Mouse (Mus musculus): ENCODE results near the gene Akt1. TPM values are rescaled to one million over a fixed set of nuclear protein-coding genes. Genes with fewer than 3 reads are reported as not detected.
A peak's percentile ranks its signal among the peaks of the same experiment; 100 is the strongest.

Akt1 gene
- total and polyA plus RNA-seq, 3 experiments, result 121 to 461 (median 168) TPM

DNA sequence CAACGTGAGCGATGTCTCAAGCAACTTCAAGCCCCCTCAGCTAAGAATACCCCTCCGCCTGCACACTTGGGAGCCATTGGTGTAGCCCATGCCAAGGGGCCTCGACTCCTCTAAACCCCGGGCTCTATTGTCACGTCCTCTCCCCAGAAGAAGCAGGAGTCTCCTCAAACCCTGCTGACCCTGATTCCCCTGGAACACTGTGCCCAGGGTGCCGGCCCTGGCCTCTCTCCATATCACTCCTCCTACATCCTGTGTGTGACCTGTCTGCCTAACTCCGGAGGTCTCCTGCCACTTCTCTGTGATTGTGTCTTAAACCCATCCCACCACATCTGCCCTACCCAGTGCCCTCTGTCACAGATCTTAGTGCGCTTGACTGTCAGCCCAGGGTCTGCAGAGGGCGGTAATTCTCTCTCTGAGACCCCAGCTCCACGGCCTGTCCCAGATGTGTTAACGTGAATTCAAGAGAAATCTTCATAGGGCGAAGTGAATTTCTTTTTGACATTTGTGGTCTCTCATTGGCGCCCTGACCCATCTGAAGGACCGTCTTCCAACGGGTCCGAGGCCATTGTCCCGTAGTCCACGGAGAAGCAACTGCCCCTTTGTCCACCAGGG is 3.4 kb upstream of the Akt1 start:
- no peak for DNase-seq (ENCODE audit: low spot score)
- peaks cover 63% of the 10 kb centered on the region for H3K27me3 ChIP-seq (ENCODE audit: insufficient read depth, low read length)
- TF ChIP-seq CTCF (IDR thresholded peaks at IDR 0.05; ENCODE audit: low read depth, low read length), result no peak
- no peak for TF ChIP-seq TAL1 (conservative IDR thresholded peaks at IDR 0.05; ENCODE audit: low read depth, low read length)
- TF ChIP-seq POLR2AphosphoS5 (IDR thresholded peaks at IDR 0.05; ENCODE audit: insufficient replicate concordance, low read depth, low read length), result no peak
- TF ChIP-seq GATA2 (IDR thresholded peaks at IDR 0.05; ENCODE audit: borderline replicate concordance, low read depth, low read length), result no peak
- TF ChIP-seq GATA1 (IDR thresholded peaks at IDR 0.05; ENCODE audit: borderline replicate concordance, low read length), result no peak

DNA sequence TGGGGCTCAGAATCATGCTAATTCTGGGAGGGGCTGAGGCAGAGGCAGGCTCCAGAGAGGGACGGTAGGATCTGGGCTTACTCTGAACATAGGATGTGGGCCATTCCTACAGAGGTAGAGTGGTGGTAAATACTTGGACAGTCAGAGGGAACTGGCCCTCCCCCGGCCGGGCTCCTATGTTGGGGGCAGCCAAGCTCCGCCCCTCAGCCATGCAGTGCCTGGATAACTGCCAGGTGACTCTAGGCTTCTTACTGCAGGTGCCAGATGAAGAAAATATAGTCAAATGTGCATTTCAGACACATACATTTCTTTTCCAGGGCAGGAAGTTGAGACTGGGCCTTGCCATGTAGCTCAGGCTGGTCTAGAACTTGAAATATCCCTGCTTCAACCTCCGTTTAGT is 2.4 kb upstream of the Akt1 start:
- Histone ChIP-seq H3K9me3 (replicated peaks) (peaks cover 7% of the 10 kb centered on the region), H3K4me1 (ENCODE audit: insufficient read depth, low read depth, low read length) (peaks cover 66% of the 10 kb centered on the region), H3K4me3 (ENCODE audit: low read depth, low read length) (no peak overlapping the region), H3K36me3 (replicated peaks) (peaks cover 6% of the 10 kb centered on the region), H3K27me3 (ENCODE audit: insufficient read depth, low read length) (peaks cover 55% of the 10 kb centered on the region)
- DNase-seq (ENCODE audit: low spot score) (no peak), ATAC-seq (ENCODE audit: extremely low read depth, insufficient number of reproducible peaks, low FRiP score, poor library complexity, severe bottlenecking) (no peak)
- TF ChIP-seq CTCF (IDR thresholded peaks at IDR 0.05; ENCODE audit: low read depth, low read length) (no peak), POLR2AphosphoS5 (IDR thresholded peaks at IDR 0.05; ENCODE audit: insufficient replicate concordance, low read depth, low read length) (no peak)

More for the DNA sequence above, 3.4 kb upstream of the Akt1 start:
- peak overlapping the region; percentile 71 for H3K4me3 ChIP-seq (ENCODE audit: low read depth, low read length)
- peaks cover 61% of the 10 kb centered on the region for H3K4me1 ChIP-seq (ENCODE audit: insufficient read depth, low read depth, low read length)
- H3K36me3 ChIP-seq (replicated peaks), result no peaks in the 10 kb centered on the region
- ATAC-seq (ENCODE audit: extremely low read depth, insufficient number of reproducible peaks, low FRiP score, poor library complexity, severe bottlenecking), result no peak
- H3K9me3 ChIP-seq (replicated peaks), result peaks cover 7% of the 10 kb centered on the region

DNA sequence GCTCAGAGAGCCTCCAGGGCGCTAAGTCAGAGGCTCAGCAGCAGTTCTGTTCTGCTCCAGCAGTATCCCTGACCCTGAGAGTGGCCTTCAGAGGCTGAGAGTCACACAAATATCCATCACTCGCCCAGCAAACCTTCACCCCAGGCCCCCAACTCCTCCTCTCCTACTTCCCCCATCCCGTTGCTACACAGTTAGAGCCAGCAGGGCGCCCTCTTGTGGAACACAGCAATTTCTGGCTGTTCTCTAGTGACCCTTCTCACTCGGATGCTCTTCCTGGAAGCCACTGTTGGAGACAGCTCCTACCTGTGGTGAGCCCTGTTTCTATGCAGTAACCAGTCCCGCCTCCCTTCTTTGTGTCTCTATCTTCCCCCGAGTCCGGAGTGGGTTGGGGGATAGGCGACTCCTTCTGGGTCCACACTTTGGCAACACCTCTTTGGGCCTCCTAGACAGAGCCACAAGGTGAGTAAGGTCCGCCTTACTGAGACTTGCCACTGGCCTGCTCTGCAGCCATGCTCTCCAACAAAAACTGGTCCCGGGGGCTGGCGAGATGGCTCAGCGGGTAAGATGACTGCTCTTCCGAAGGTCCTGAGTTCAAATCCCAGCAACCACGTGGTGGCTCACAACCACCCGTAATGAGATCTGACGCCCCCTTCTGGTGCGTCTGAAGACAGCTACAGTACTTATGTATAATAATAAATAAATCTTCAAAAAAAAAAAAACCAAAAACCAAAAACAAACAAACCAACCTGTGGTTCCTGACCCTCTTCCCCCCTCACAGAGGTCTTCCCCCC is 756 bp upstream of the Akt1 start:
- peaks cover 7% of the 10 kb centered on the region for H3K9me3 ChIP-seq (replicated peaks)
- peaks cover 23% of the 10 kb centered on the region for H3K36me3 ChIP-seq (replicated peaks)
- peak overlapping the region; percentile 80 for H3K4me3 ChIP-seq (ENCODE audit: low read depth, low read length)
- H3K4me1 ChIP-seq (ENCODE audit: insufficient read depth, low read depth, low read length), result peaks cover 74% of the 10 kb centered on the region
- ATAC-seq (ENCODE audit: extremely low read depth, insufficient number of reproducible peaks, low FRiP score, poor library complexity, severe bottlenecking) (peak; percentile 56), DNase-seq (ENCODE audit: low spot score) (peak; percentile 94)
- H3K27me3 ChIP-seq (ENCODE audit: insufficient read depth, low read length), result peaks cover 38% of the 10 kb centered on the region
- TF ChIP-seq CTCF (IDR thresholded peaks at IDR 0.05; ENCODE audit: low read depth, low read length) (peak; percentile 86), GATA2 (IDR thresholded peaks at IDR 0.05; ENCODE audit: borderline replicate concordance, low read depth, low read length) (no peak)

DNA sequence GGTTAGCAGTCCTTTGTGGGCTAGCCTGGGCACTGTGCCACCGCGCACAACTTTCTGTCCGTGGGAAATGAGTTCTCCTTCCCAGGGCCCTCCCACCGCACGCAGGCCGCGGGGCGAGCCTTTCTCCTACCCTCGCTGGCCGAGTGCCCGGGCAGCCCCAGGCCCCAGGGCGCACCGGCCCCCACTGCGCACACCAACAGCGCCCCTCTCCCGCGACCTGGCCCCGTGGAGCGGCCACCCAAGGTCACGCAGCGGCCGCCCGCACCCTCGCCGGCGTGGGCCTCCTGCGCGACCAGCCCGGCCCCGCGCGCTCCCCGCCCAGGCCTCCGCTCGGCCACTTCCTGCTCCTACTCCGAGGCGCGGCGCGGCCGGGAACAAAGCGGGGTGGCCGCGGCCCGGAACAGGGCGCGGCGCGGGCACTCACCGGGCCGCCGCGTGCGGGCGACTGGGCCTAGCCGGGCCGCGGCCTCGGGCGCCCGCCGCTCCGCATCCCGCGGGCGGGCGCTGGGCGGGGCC is 1.1 kb downstream of the Akt1 start:
- peak; percentile 72 for DNase-seq (ENCODE audit: low spot score)
- Histone ChIP-seq H3K27me3 (ENCODE audit: insufficient read depth, low read length) (peaks cover 21% of the 10 kb centered on the region), H3K4me1 (ENCODE audit: insufficient read depth, low read depth, low read length) (peaks cover 80% of the 10 kb centered on the region), H3K36me3 (replicated peaks) (peaks cover 41% of the 10 kb centered on the region), H3K4me3 (ENCODE audit: low read depth, low read length) (peak overlapping the region; percentile 80), H3K9me3 (replicated peaks) (no peaks in the 10 kb centered on the region)
- TF ChIP-seq POLR2AphosphoS5 (IDR thresholded peaks at IDR 0.05; ENCODE audit: insufficient replicate concordance, low read depth, low read length), result no peak
- no peak for TF ChIP-seq GATA1 (IDR thresholded peaks at IDR 0.05; ENCODE audit: borderline replicate concordance, low read length)
- TF ChIP-seq CTCF (IDR thresholded peaks at IDR 0.05; ENCODE audit: low read depth, low read length), result no peak
- no peak for TF ChIP-seq TAL1 (conservative IDR thresholded peaks at IDR 0.05; ENCODE audit: low read depth, low read length)
- no peak for TF ChIP-seq GATA2 (IDR thresholded peaks at IDR 0.05; ENCODE audit: borderline replicate concordance, low read depth, low read length)
- no peak for ATAC-seq (ENCODE audit: extremely low read depth, insufficient number of reproducible peaks, low FRiP score, poor library complexity, severe bottlenecking)

DNA sequence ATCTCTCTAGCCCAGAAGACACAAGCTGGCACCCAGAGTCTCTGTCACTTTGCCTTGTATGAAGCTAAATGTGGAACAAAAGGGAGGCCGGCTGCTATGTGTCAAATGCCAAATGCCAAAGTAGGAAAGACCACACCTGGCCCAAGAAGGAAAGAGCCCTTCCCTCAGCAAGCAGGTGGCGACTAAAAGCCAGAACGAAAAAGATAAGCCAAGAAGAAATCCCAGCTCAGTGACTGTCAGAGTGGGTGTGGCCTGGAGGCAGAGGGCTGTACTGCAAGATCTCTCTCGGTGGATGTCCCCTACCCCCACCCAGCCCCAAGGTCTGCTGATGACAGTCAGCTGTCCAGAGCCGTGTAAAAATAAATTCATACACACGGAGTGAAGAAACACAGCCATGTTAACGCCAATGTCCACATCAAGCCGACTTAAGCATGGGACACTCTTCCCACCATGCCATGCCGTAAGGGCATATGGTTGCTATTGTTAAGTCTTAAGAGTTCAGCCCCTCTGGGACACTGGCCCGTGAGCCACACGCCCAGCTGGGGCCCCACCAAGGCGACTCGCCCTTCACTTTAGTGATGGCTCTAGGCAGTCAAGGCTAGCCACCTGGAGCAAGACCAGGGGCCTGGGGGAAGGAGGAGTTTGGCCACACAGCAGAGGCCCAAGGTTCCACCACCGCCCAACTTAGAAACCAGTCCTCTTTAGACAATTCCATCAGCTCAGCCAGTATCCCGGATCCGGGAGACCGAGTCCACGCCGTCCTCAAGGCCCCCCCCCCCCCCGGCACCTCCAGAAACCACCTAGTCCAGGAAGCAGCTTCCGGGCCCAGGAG is 1.7 kb downstream of the Akt1 start:
- H3K4me3 ChIP-seq (ENCODE audit: low read depth, low read length), result peak overlapping the region; percentile 80
- peaks cover 14% of the 10 kb centered on the region for H3K27me3 ChIP-seq (ENCODE audit: insufficient read depth, low read length)
- DNase-seq (ENCODE audit: low spot score), result peak; percentile 88
- peaks cover 80% of the 10 kb centered on the region for H3K4me1 ChIP-seq (ENCODE audit: insufficient read depth, low read depth, low read length)
- TF ChIP-seq POLR2AphosphoS5 (IDR thresholded peaks at IDR 0.05; ENCODE audit: insufficient replicate concordance, low read depth, low read length) (no peak), CTCF (IDR thresholded peaks at IDR 0.05; ENCODE audit: low read depth, low read length) (no peak), TAL1 (conservative IDR thresholded peaks at IDR 0.05; ENCODE audit: low read depth, low read length) (no peak), GATA1 (IDR thresholded peaks at IDR 0.05; ENCODE audit: borderline replicate concordance, low read length) (no peak), GATA2 (IDR thresholded peaks at IDR 0.05; ENCODE audit: borderline replicate concordance, low read depth, low read length) (no peak)
- H3K36me3 ChIP-seq (replicated peaks), result peaks cover 48% of the 10 kb centered on the region
- ATAC-seq (ENCODE audit: extremely low read depth, insufficient number of reproducible peaks, low FRiP score, poor library complexity, severe bottlenecking), result peak; percentile 47
- H3K9me3 ChIP-seq (replicated peaks), result no peaks in the 10 kb centered on the region

DNA sequence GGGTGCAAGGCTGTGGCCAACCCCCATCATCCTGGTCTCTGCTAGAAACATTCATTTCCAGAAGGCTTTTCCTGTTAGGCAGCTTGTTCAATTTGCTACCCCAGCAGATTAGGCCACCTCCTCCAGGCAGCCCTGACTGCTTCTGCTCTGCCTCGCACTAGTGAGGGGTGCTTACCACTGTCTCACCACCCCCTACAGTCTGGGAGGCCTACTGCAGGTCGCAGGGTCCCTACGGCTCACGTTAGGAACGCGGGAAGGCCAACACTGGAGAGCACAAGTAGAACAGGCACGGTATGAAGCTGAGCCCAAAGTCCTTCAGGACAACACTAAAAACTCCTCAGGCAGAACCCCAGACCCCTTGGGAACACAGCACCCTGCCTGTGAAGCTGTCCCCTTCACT is 2.8 kb downstream of the Akt1 start:
- Histone ChIP-seq H3K27me3 (ENCODE audit: insufficient read depth, low read length) (peaks cover 3% of the 10 kb centered on the region; the same call in 1 of the 2 replicates), H3K9me3 (replicated peaks) (no peaks in the 10 kb centered on the region), H3K4me3 (ENCODE audit: low read depth, low read length) (peak overlapping the region; percentile 80; the same call in 1 of the 2 replicates), H3K4me1 (ENCODE audit: insufficient read depth, low read depth, low read length) (peaks cover 82% of the 10 kb centered on the region), H3K36me3 (replicated peaks) (peaks cover 58% of the 10 kb centered on the region)
- DNase-seq (ENCODE audit: low spot score) (no peak), ATAC-seq (ENCODE audit: extremely low read depth, insufficient number of reproducible peaks, low FRiP score, poor library complexity, severe bottlenecking) (no peak)
- no peak for TF ChIP-seq GATA1 (IDR thresholded peaks at IDR 0.05; ENCODE audit: borderline replicate concordance, low read length)
- no peak for TF ChIP-seq GATA2 (IDR thresholded peaks at IDR 0.05; ENCODE audit: borderline replicate concordance, low read depth, low read length)
- TF ChIP-seq TAL1 (conservative IDR thresholded peaks at IDR 0.05; ENCODE audit: low read depth, low read length), result no peak
- no peak for TF ChIP-seq CTCF (IDR thresholded peaks at IDR 0.05; ENCODE audit: low read depth, low read length)
- no peak for TF ChIP-seq POLR2AphosphoS5 (IDR thresholded peaks at IDR 0.05; ENCODE audit: insufficient replicate concordance, low read depth, low read length)

All from G1E (cell line).